Mouse (Mus musculus) cerebellum, adult 2 months (tissue): ENCODE measurements around the gene Lamb1.

ENCODE experiments used
- CTCF ChIP-seq: fragments of 200-500 bp; IDR thresholded peaks from 2 replicates; pipeline ENCODE4 v1.5.1; 2011; ENCODE audit warnings: low read depth, mild to moderate bottlenecking, control low read depth, low read length, moderate library complexity, borderline replicate concordance; ENCODE audit not compliant: insufficient read depth
- POLR2A ChIP-seq: fragments of 200-500 bp; IDR thresholded peaks from 2 replicates; pipeline ENCODE4 v1.6.1; 2011; ENCODE audit warnings: low read length, control low read depth, borderline replicate concordance; ENCODE audit not compliant: insufficient read depth

DNA sequence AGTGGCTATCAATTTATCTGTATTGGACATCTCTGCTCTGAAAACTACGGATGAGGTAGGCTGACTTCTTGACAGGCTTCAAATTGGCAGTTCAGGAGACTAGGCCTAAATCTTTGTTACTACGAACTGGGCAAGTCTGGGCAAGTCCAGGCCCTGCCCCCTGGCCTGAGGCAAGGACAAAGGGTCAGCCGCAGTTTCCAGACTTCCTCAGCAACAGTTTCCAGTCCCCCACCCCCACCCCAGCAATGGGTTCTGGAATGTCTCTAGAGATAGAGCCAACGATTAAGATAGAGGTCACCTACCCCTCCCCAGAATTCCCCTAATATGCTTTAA, 110.2 kb downstream of the Lamb1 start:
- TF ChIP-seq CTCF (no peak), POLR2A (no peak)
